Mouse (Mus musculus) embryonic facial prominence, embryonic 12.5 days (tissue): Measurements from ENCODE around the gene Pde4d. TPM values are rescaled to one million over a fixed set of nuclear protein-coding genes. Genes with fewer than 3 reads are reported as not detected.
A peak's percentile ranks its signal among the peaks of the same experiment; 100 is the strongest.

Experiments used
- ATAC-seq: fragments of 200-750 bp; cut with Nextera tagmentation; 2 replicates; pipeline ENCODE4 v1.8.0; 2017; ENCODE audit not compliant: insufficient number of reproducible peaks, insufficient read depth, low FRiP score, low TSS enrichment
- H3K27ac ChIP-seq: fragments of 300-500 bp; sonication (generic); 2 replicates; pipeline ENCODE4 v1.5.1; 2016; ENCODE audit warnings: mild to moderate bottlenecking
- H3K27me3 ChIP-seq: fragments of 300-500 bp; sonication (generic); 2 replicates; pipeline ENCODE4 v1.6.1; 2016; ENCODE audit warnings: mild to moderate bottlenecking, moderate library complexity
- H3K36me3 ChIP-seq: fragments of 300-500 bp; sonication (generic); 2 replicates; pipeline ENCODE4 v1.6.1; 2016; ENCODE audit warnings: mild to moderate bottlenecking
- H3K4me1 ChIP-seq: fragments of 300-500 bp; sonication (generic); 2 replicates; pipeline ENCODE4 v1.6.1; 2016
- H3K4me2 ChIP-seq: fragments of 300-500 bp; sonication (generic); replicated peaks from 2 replicates; pipeline ENCODE4 v1.6.1; 2016; ENCODE audit warnings: mild to moderate bottlenecking, moderate library complexity
- H3K4me3 ChIP-seq: fragments of 300-500 bp; sonication (generic); 2 replicates; pipeline ENCODE4 v1.5.1; 2016; ENCODE audit warnings: mild to moderate bottlenecking
- H3K9ac ChIP-seq: fragments of 300-500 bp; sonication (generic); 2 replicates; pipeline ENCODE4 v1.6.1; 2016; ENCODE audit warnings: mild to moderate bottlenecking, moderate library complexity
- H3K9me3 ChIP-seq: fragments of 300-500 bp; sonication (generic); 2 replicates; pipeline ENCODE4 v1.6.1; 2016; ENCODE audit warnings: mild to moderate bottlenecking, moderate library complexity
- WGBS: fragments of 180-500 bp; shearing (Covaris S2); methylation state at CpG from one replicate; pipeline ENCODE4 v1.1.7; 2016; 5-methylcytosine and 5-hydroxymethylcytosine counted together
- polyA plus RNA-seq: library from polyadenylated mRNA; unstranded; fragments of >200 nt; fragmentation: Nextera tagmentation; extraction: Ambion mirVana; gene quantifications from 2 replicates; pipeline ENCODE4 v1.2.1, GENCODE M21; 2016

Pde4d gene
- polyA plus RNA-seq, 1 experiment from 2014 or later: 20.4 TPM

GRCm38 (mm10) chr13:109402936-109403335 is 953.2 kb downstream of the Pde4d start:
- 65% methylated on average over 2 of the region's 2 CpGs for WGBS

DNA sequence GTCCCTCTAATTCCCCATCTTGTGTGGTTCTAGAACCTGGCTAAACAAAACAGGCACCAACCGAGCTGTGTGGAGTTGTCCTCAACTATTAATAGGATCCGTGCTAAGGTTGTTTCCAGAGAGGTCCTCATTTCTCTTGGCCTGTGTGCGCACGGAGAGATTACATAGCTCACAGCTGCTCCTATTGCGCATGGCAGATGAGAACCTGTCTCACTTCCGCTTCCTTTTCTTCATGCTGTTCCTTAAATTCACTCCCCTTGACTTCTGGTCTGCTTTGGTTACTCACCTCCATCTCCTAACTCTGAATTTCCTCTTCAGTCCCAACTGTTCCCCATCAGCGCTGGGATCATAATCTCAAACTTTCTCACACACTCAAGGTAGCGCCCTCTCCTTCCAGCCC is 956.6 kb downstream of the Pde4d start:
- Histone ChIP-seq H3K9me3 (no peaks in the 10 kb centered on the region), H3K4me3 (no peak overlapping the region), H3K27me3 (no peaks in the 10 kb centered on the region), H3K27ac (no peak overlapping the region), H3K9ac (no peak overlapping the region), H3K4me1 (no peaks in the 10 kb centered on the region), H3K4me2 (no peak overlapping the region), H3K36me3 (no peaks in the 10 kb centered on the region)
- 92% methylated on average over 8 of the region's 8 CpGs for WGBS
- no peak for ATAC-seq

More at GRCm38 (mm10) chr13:109402936-109403335, 953.2 kb downstream of the Pde4d start:
- no peaks in the 10 kb centered on the region for H3K9me3 ChIP-seq
- H3K4me3 ChIP-seq: no peak overlapping the region
- H3K4me2 ChIP-seq: no peak overlapping the region
- H3K4me1 ChIP-seq: no peaks in the 10 kb centered on the region
- H3K9ac ChIP-seq: no peak overlapping the region
- no peak for ATAC-seq
- no peak overlapping the region for H3K27ac ChIP-seq
- no peaks in the 10 kb centered on the region for H3K36me3 ChIP-seq
- H3K27me3 ChIP-seq: no peaks in the 10 kb centered on the region

DNA sequence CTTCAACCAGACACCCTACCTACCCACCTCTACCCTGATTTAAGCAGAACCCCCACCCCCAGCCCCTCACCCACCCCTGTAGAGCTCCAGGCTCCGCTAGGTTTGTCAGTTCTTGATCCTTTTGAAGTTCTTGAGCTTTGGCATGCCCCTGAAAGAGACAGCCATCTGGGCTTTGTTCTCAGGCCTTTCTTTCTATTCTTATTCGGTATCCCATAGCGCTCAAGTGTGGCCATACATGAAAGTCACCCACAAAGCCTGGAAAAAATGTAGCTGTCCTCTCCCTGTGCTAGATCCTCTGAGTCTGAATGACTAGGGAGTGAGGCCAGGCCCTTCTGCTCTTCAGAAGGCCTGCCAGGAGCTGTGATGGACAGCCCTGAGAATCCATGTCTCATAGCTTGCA is 957.6 kb downstream of the Pde4d start:
- Histone ChIP-seq H3K9me3 (no peaks in the 10 kb centered on the region), H3K4me1 (no peaks in the 10 kb centered on the region), H3K4me2 (no peak overlapping the region), H3K27ac (no peak overlapping the region), H3K9ac (no peak overlapping the region), H3K36me3 (no peaks in the 10 kb centered on the region), H3K27me3 (no peaks in the 10 kb centered on the region), H3K4me3 (no peak overlapping the region)
- ATAC-seq: no peak
- WGBS: 85% methylated on average over 3 of the region's 3 CpGs

DNA sequence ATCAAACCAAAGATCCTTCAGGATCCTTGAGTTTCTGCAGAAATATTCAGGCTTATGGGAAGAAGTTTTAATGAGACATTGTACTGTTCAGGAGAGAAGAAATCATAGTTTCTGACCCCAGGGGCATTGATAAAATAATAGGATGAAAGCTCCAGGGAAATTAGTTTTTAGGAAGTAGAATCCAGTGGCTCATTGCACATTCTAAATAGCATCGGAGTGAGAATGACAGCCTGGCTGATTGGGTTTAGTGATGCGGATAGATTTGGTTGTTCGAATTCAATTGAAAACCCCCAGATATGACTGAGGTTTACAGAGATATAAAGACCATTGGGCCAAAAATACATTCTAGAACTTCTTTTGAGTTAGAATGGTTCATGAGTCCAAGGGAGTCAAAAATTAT is 970.7 kb downstream of the Pde4d start:
- Histone ChIP-seq H3K27ac (no peak overlapping the region), H3K4me3 (no peak overlapping the region), H3K4me1 (no peaks in the 10 kb centered on the region), H3K9me3 (no peaks in the 10 kb centered on the region), H3K27me3 (no peaks in the 10 kb centered on the region), H3K36me3 (no peaks in the 10 kb centered on the region), H3K9ac (no peak overlapping the region), H3K4me2 (no peak overlapping the region)
- 91% methylated on average over 3 of the region's 3 CpGs for WGBS
- ATAC-seq: no peak

- Histone ChIP-seq H3K27me3 (no peaks in the 10 kb centered on the region), H3K9ac (no peak overlapping the region), H3K9me3 (no peaks in the 10 kb centered on the region), H3K4me2 (no peak overlapping the region), H3K27ac (no peak overlapping the region), H3K4me3 (no peak overlapping the region), H3K4me1 (no peaks in the 10 kb centered on the region), H3K36me3 (no peaks in the 10 kb centered on the region)
- 61% methylated on average over 2 of the region's 2 CpGs for WGBS
- no peak for ATAC-seq
These were observed 975.2 kb downstream of the Pde4d start for GRCm38 (mm10) chr13:109424906-109425305.

GRCm38 (mm10) chr13:109425548-109425947 is 975.8 kb downstream of the Pde4d start:
- Histone ChIP-seq H3K9me3 (no peaks in the 10 kb centered on the region), H3K27me3 (no peaks in the 10 kb centered on the region), H3K36me3 (no peaks in the 10 kb centered on the region), H3K4me3 (no peak overlapping the region), H3K4me1 (no peaks in the 10 kb centered on the region), H3K27ac (no peak overlapping the region), H3K9ac (no peak overlapping the region), H3K4me2 (no peak overlapping the region)
- WGBS: 83% methylated on average over 13 of the region's 13 CpGs
- no peak for ATAC-seq

GRCm38 (mm10) chr13:109426058-109426457 is 976.3 kb downstream of the Pde4d start:
- Histone ChIP-seq H3K9ac (no peak overlapping the region), H3K9me3 (no peaks in the 10 kb centered on the region), H3K27ac (no peak overlapping the region), H3K4me3 (no peak overlapping the region), H3K27me3 (no peaks in the 10 kb centered on the region), H3K4me1 (no peaks in the 10 kb centered on the region), H3K4me2 (no peak overlapping the region), H3K36me3 (no peaks in the 10 kb centered on the region)
- WGBS: 86% methylated on average over 5 of the region's 5 CpGs
- ATAC-seq: no peak

DNA sequence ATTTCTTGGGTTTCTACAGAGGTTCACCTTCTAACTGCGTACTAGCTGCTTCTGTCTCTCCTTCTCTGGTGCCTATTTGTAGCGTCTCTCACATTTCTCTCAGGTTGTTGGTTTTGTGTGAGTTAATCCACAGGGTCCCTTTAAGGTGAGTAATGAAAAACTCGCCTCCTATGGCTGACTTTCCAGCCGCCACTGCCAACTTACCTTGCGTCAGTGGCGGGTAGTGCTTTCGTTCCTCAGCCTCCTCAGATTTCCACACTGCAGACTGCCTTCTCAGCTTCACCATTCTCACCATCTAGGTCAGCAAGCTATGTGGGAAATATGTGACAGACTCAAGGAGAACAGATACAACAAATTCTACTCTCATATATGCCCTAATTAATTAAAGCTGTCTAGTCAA is 977.8 kb downstream of the Pde4d start:
- Histone ChIP-seq H3K27ac (no peak overlapping the region), H3K9me3 (no peaks in the 10 kb centered on the region), H3K4me2 (no peak overlapping the region), H3K36me3 (no peaks in the 10 kb centered on the region), H3K4me1 (no peaks in the 10 kb centered on the region), H3K4me3 (no peak overlapping the region), H3K9ac (no peak overlapping the region), H3K27me3 (no peaks in the 10 kb centered on the region)
- no peak for ATAC-seq
- WGBS: 58% methylated on average over 7 of the region's 7 CpGs

GRCm38 (mm10) chr13:109429544-109429943 is 979.8 kb downstream of the Pde4d start:
- Histone ChIP-seq H3K36me3 (no peaks in the 10 kb centered on the region), H3K27me3 (no peaks in the 10 kb centered on the region), H3K27ac (no peak overlapping the region), H3K4me2 (no peak overlapping the region), H3K9ac (no peak overlapping the region), H3K4me3 (no peak overlapping the region), H3K9me3 (no peaks in the 10 kb centered on the region), H3K4me1 (no peaks in the 10 kb centered on the region)
- no peak for ATAC-seq
- 86% methylated on average over 2 of the region's 2 CpGs for WGBS

- H3K4me1 ChIP-seq: 0 out of 2 replicates have a peak, but pooled peaks cover 3% of the 10 kb centered on the region
- no peak overlapping the region for H3K4me3 ChIP-seq
- no peaks in the 10 kb centered on the region for H3K9me3 ChIP-seq
- no peak overlapping the region for H3K27ac ChIP-seq
- H3K27me3 ChIP-seq: no peaks in the 10 kb centered on the region
- ATAC-seq: no peak
- H3K36me3 ChIP-seq: no peaks in the 10 kb centered on the region
- H3K9ac ChIP-seq: no peak overlapping the region
- H3K4me2 ChIP-seq: no peak overlapping the region
- 72% methylated on average over 4 of the region's 4 CpGs for WGBS
These were observed 987.6 kb downstream of the Pde4d start for GRCm38 (mm10) chr13:109437231-109437776.

- 53% methylated on average over 5 of the region's 5 CpGs for WGBS
- Histone ChIP-seq H3K9ac (no peak overlapping the region), H3K4me1 (0 out of 2 replicates have a peak, but pooled peaks cover 3% of the 10 kb centered on the region), H3K27ac (peak overlapping the region; percentile 87), H3K36me3 (no peaks in the 10 kb centered on the region), H3K4me3 (peak overlapping the region; percentile 48), H3K4me2 (peak overlapping the region; percentile 79), H3K9me3 (no peaks in the 10 kb centered on the region), H3K27me3 (no peaks in the 10 kb centered on the region)
- ATAC-seq: no peak
These were observed 989.9 kb downstream of the Pde4d start for GRCm38 (mm10) chr13:109439436-109440161.

DNA sequence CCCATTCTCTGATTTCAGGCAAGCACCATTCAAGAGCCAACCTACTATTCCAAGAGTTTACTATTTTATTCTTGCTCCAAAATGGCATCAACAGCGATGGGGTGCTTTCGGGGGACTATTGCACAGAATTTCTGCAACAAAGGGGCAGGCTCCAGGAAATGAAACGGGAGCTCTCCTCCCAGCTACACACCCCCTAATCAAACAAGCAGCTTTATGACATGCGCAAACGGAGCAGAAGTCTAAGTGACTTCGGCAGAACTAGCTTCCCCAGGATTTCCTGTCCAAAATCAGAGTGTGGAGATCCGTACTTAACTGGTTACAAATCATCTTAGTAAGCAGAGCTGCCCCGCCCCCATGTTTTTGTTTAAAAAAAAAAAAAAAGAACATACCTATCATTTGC is 990.6 kb downstream of the Pde4d start:
- 0 out of 2 replicates have a peak, but pooled peaks cover 3% of the 10 kb centered on the region for H3K4me1 ChIP-seq
- WGBS: 2% methylated on average over 8 of the region's 8 CpGs
- peak overlapping the region; percentile 87 for H3K27ac ChIP-seq
- H3K4me3 ChIP-seq: peak overlapping the region; percentile 48
- no peaks in the 10 kb centered on the region for H3K36me3 ChIP-seq
- H3K9me3 ChIP-seq: no peaks in the 10 kb centered on the region
- H3K27me3 ChIP-seq: no peaks in the 10 kb centered on the region
- peak; percentile 64; the same call in 1 of the 2 replicates for ATAC-seq
- peak overlapping the region; percentile 79 for H3K4me2 ChIP-seq
- H3K9ac ChIP-seq: peak overlapping the region; percentile 53; the same call in 1 of the 2 replicates
